Mouse (Mus musculus) natural killer cell, adult 2 months (primary cell): ENCODE results near the gene Vmn2r94.

ENCODE experiments used
- DNase-seq, 2 experiments: peaks; one replicate each; pipeline ENCODE4 v3.0.0; 2022; ENCODE audit warnings: low spot score in 2 of 2

Gene Vmn2r94

DNA sequence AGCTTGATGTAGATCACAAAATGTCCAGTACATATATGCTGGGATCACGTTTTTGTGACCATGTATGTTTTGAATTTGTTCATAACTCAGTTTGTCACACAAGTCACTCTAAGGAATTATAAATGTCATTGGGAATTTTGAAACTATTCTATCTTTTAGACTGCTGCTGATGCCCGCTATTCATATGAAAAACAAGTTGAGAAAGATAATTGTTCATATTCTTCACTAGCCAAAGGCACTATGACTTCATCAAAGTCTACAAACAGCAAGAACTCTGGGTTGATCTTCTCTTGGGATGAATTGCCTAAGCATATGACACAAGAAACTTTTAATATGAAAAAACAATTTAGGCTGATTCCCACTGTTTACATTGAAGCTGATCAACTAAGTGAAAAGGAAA, at the start of gene Vmn2r94:
Gene Vmn2r94 (minus strand): TSS at position 101 of the 400 bp plus-strand sequence.
- DNase-seq = no peak

GRCm38 (mm10) chr17:18323031-18323430, 45.5 kb upstream of the Vmn2r94 start:
- no peak for DNase-seq

DNA sequence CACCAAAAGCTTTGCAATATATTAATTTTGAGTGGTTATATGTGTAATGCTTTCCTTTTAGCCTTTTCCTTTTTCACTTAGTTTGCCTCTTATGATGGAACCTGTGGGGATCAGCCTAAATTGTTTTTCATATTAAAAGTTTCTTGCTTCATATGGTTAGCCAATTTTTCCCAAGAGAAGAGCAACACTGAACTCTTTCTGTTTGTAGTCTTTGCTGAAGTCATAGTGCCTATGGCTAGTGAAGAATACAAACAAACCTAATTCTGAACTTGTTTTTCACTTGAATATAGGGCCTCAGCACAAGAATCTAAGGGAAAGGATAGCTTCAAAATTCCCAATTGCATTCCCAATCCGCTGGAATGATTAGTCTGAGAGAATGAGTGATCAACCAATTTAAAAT, 20.2 kb upstream of the Vmn2r94 start, which contains the start of gene Vmn2r93:
Gene Vmn2r93 (plus strand): TSS at position 301 of the 400 bp plus-strand sequence.
- no peak for DNase-seq

DNA sequence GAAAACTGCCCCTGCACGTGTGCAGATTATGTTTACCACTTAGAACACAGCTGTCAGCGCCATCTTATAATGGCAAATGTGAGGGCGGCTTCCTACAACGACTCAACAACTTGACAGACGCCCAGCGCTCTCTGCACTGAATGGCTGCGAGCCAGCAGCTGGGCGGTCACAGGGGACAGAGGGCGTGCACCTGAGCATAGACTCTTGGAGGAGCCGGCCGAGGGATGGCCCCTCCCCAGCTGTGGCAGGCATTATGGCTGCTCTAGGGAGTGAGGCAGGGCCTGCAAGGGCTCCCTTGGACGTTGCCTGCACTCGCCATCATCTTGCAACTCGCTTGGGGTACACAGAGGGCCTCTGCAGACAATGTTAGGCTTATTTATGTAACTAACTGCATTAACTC, 40.6 kb downstream of the Vmn2r94 start:
- DNase-seq = no peak

GRCm38 (mm10) chr17:18231996-18232395, 45.6 kb downstream of the Vmn2r94 start:
- DNase-seq = no peak

GRCm38 (mm10) chr17:18221300-18221699, 56.3 kb downstream of the Vmn2r94 start:
- no peak for DNase-seq
